Mouse (Mus musculus): Measurements from ENCODE around the gene Gfer. TPM values are rescaled to one million over a fixed set of nuclear protein-coding genes. Genes with fewer than 3 reads are reported as not detected.

Gfer gene
- total and polyA plus RNA-seq, 3 experiments: 69.1 to 105 (median 94.8) TPM

- H3K4me2 ChIP-seq (ENCODE audit: insufficient read depth, low read depth, poor library complexity, severe bottlenecking): no peak overlapping the region
- no peak overlapping the region for H3K27ac ChIP-seq (ENCODE audit: insufficient read depth, low read depth)
- H3K4me3 ChIP-seq (replicated peaks in 1 of 3; ENCODE audit: low read depth in 2 of 3, low read length in 2 of 3, poor library complexity in 1 of 3): no peak overlapping the region
- TF ChIP-seq ELF1 (IDR thresholded peaks at IDR 0.05; ENCODE audit: low read depth, low read length) (no peak), ZC3H11A (IDR thresholded peaks at IDR 0.05; ENCODE audit: low read depth, low read length) (no peak)
- H3K36me3 ChIP-seq (replicated peaks in 1 of 2; ENCODE audit: control insufficient read depth in 1 of 2, insufficient read depth in 1 of 2, low read length in 1 of 2): no peaks in the 10 kb centered on the region
- no peak overlapping the region for H3K9ac ChIP-seq (ENCODE audit: insufficient read depth, low read depth)
- H3K27me3 ChIP-seq (replicated peaks): peaks cover 13% of the 10 kb centered on the region
- DNase-seq (ENCODE audit: extremely low read depth): no peak
- in situ Hi-C loops (cut with MboI; ENCODE audit: low pct_ligation_motif_present, low pct_unique_long_range_greater_than_20kb, low sequenced_read_pairs) (loop anchor here (5.0 kb wide), 1 partner anchor 58 kb away; no protein-coding TSS in a partner anchor), dilution Hi-C loops (cut with MboI; ENCODE audit: extremely low pct_ligation_motif_present, extremely low pct_unique_long_range_greater_than_20kb, low sequenced_read_pairs) (no loop called here)
- H3K4me1 ChIP-seq (ENCODE audit: control insufficient read depth in 1 of 2, insufficient read depth in 2 of 2): peaks cover 3 to 22% of the 10 kb centered on the region in 2 experiments
- no peaks in the 10 kb centered on the region for H3K79me2 ChIP-seq (replicated peaks; ENCODE audit: control insufficient read depth, extremely low read depth, insufficient read depth, poor library complexity, severe bottlenecking)
- no peaks in the 10 kb centered on the region for H3K9me3 ChIP-seq (replicated peaks; ENCODE audit: low read length)
Observed at GRCm38 (mm10) chr17:24654969-24655368, 41.0 kb downstream of the Gfer start.

GRCm38 (mm10) chr17:24653967-24654710 lies 41.8 kb downstream of the Gfer start:
- Histone ChIP-seq H3K9ac (ENCODE audit: insufficient read depth, low read depth) (peak overlapping the region; percentile 16; the same call in 1 of the 2 replicates), H3K9me3 (replicated peaks; ENCODE audit: low read length) (no peaks in the 10 kb centered on the region), H3K4me1 (ENCODE audit: control insufficient read depth in 1 of 2, insufficient read depth in 2 of 2) (peaks cover 7 to 27% of the 10 kb centered on the region in 2 experiments), H3K79me2 (replicated peaks; ENCODE audit: control insufficient read depth, extremely low read depth, insufficient read depth, poor library complexity, severe bottlenecking) (no peaks in the 10 kb centered on the region), H3K4me2 (ENCODE audit: insufficient read depth, low read depth, poor library complexity, severe bottlenecking) (peak overlapping the region; percentile 80; the same call in 1 of the 2 replicates), H3K27me3 (replicated peaks) (peaks cover 20% of the 10 kb centered on the region), H3K4me3 (replicated peaks in 1 of 3; ENCODE audit: low read depth in 2 of 3, low read length in 2 of 3, poor library complexity in 1 of 3) (peak overlapping the region; percentile 23 to 45 (median 33)), H3K27ac (ENCODE audit: insufficient read depth, low read depth) (no peak overlapping the region), H3K36me3 (replicated peaks in 1 of 2; ENCODE audit: control insufficient read depth in 1 of 2, insufficient read depth in 1 of 2, low read length in 1 of 2) (no peaks in the 10 kb centered on the region)
- DNase-seq (ENCODE audit: extremely low read depth): peak; percentile 87
- dilution Hi-C loops (cut with MboI; ENCODE audit: extremely low pct_ligation_motif_present, extremely low pct_unique_long_range_greater_than_20kb, low sequenced_read_pairs) (no loop called here), in situ Hi-C loops (cut with MboI; ENCODE audit: low pct_ligation_motif_present, low pct_unique_long_range_greater_than_20kb, low sequenced_read_pairs) (loop anchor here (5.0 kb wide), 1 partner anchor 57 kb away; no protein-coding TSS in a partner anchor)
- peak; percentile 33 for TF ChIP-seq HCFC1 (IDR thresholded peaks at IDR 0.05; ENCODE audit: low read depth, low read length)
- TF ChIP-seq ZNF384 (IDR thresholded peaks at IDR 0.05; ENCODE audit: low read depth, low read length): no peak
- TF ChIP-seq NELFE (IDR thresholded peaks at IDR 0.05; ENCODE audit: low read depth, low read length): peak; percentile 64; the same call in 1 of the 2 replicates
- TF ChIP-seq RAD21 (IDR thresholded peaks at IDR 0.05; ENCODE audit: low read depth, low read length): peak; percentile 84
- TF ChIP-seq JUND (conservative IDR thresholded peaks at IDR 0.05; ENCODE audit: low read depth, low read length): no peak
- TF ChIP-seq ELF1 (IDR thresholded peaks at IDR 0.05; ENCODE audit: low read depth, low read length): peak; percentile 67
- no peak for TF ChIP-seq USF1 (IDR thresholded peaks at IDR 0.05; ENCODE audit: low read depth, low read length)
- peak; percentile 14 for TF ChIP-seq ZC3H11A (IDR thresholded peaks at IDR 0.05; ENCODE audit: low read depth, low read length)
- TF ChIP-seq NRF1 (IDR thresholded peaks at IDR 0.05; ENCODE audit: low read depth, low read length): peak; percentile 40; the same call in 1 of the 2 replicates
- TF ChIP-seq IRF4 (IDR thresholded peaks at IDR 0.05; ENCODE audit: low read depth, low read length): peak; percentile 46; the same call in 1 of the 2 replicates
- TF ChIP-seq KAT2A (IDR thresholded peaks at IDR 0.05; ENCODE audit: insufficient replicate concordance, low read length): no peak
- TF ChIP-seq SMC3 (IDR thresholded peaks at IDR 0.05; ENCODE audit: low read depth, low read length): peak; percentile 91
- no peak for TF ChIP-seq TBP (conservative IDR thresholded peaks at IDR 0.05; ENCODE audit: low read depth, low read length)
- no peak for TF ChIP-seq PAX5 (IDR thresholded peaks at IDR 0.05; ENCODE audit: low read length)
- no peak for TF ChIP-seq BHLHE40 (IDR thresholded peaks at IDR 0.05; ENCODE audit: low read depth, low read length)
- TF ChIP-seq SIN3A (IDR thresholded peaks at IDR 0.05; ENCODE audit: low read length): no peak
- no peak for TF ChIP-seq POLR2AphosphoS2 (IDR thresholded peaks at IDR 0.05; ENCODE audit: low read depth, low read length)
- no peak for TF ChIP-seq ZMIZ1 (IDR thresholded peaks at IDR 0.05; ENCODE audit: low read depth, low read length)
- TF ChIP-seq GABPA (IDR thresholded peaks at IDR 0.05; ENCODE audit: insufficient replicate concordance, low read depth, low read length): no peak
- peak; percentile 58; the same call in 1 of the 2 replicates for TF ChIP-seq CHD2 (IDR thresholded peaks at IDR 0.05; ENCODE audit: low read length)
- TF ChIP-seq UBTF (IDR thresholded peaks at IDR 0.05; ENCODE audit: low read depth, low read length): no peak
- TF ChIP-seq MAX (IDR thresholded peaks at IDR 0.05; ENCODE audit: low read length): no peak
- peak; percentile 54; the same call in 1 of the 2 replicates for TF ChIP-seq TCF12 (IDR thresholded peaks at IDR 0.05; ENCODE audit: low read depth, low read length)
- TF ChIP-seq MEF2A (IDR thresholded peaks at IDR 0.05; ENCODE audit: borderline replicate concordance, low read depth, low read length): peak; percentile 59
- no peak for TF ChIP-seq ZKSCAN1 (IDR thresholded peaks at IDR 0.05; ENCODE audit: borderline replicate concordance, low read depth, low read length)
- peak; percentile 51; the same call in 1 of the 2 replicates for TF ChIP-seq MYC (IDR thresholded peaks at IDR 0.05; ENCODE audit: low read depth, low read length)
- TF ChIP-seq USF2 (conservative IDR thresholded peaks at IDR 0.05; ENCODE audit: low read depth, low read length): no peak
- TF ChIP-seq EP300 (IDR thresholded peaks at IDR 0.05; ENCODE audit: low read length): no peak
- peak; percentile 87 for TF ChIP-seq MAZ (IDR thresholded peaks at IDR 0.05; ENCODE audit: low read depth, low read length)
- TF ChIP-seq CTCF (conservative IDR thresholded peaks at IDR 0.05 in 1 of 2, IDR thresholded peaks at IDR 0.05 in 1 of 2; ENCODE audit: low read depth in 2 of 2, low read length in 2 of 2): peak; percentile 53 to 95; a peak in 3 of 4 replicates
- 0 out of 2 replicates have a peak, but pooled peaks have one; percentile 24 for TF ChIP-seq POLR2A (IDR thresholded peaks at IDR 0.05; ENCODE audit: low read depth, low read length)
